27 mouse cellular contexts compared by ENCODE assay signal in genomic region chr5:129974354-129974753, GRCm38 (mm10). TPM values are rescaled to one million over a fixed set of nuclear protein-coding genes. Genes with fewer than 3 reads are reported as not detected.
A peak's percentile ranks its signal among the peaks of the same experiment; 100 is the strongest.
DNase-seq lines count a peak whose midpoint lies in the region; ATAC-seq lines count a peak whose summit lies in the region.
"Had no signal": no experiment of that assay in that cellular context is flagged by ENCODE, and none has a peak within 500 bp of the region (broad histone marks: within the 10 kb centered on the region; RNA-seq: fewer than 3 reads in every experiment).

No protein-coding gene starts in this region.

- H3K27me3 ChIP-seq in intestine, embryonic 16.5 days (replicated peaks; ENCODE audit: control insufficient read depth, insufficient read depth, low read length), result no peaks in the 10 kb centered on the region
- no peaks in the 10 kb centered on the region for H3K27me3 ChIP-seq in intestine, embryonic 15.5 days (replicated peaks)
- no peaks in the 10 kb centered on the region for H3K27me3 ChIP-seq in liver, embryonic 15.5 days
- no peaks in the 10 kb centered on the region for H3K27me3 ChIP-seq in stomach, embryonic 16.5 days (ENCODE audit: control insufficient read depth, insufficient read depth, low read length)
- no peaks in the 10 kb centered on the region for H3K27me3 ChIP-seq in hindbrain, embryonic 10.5 days (ENCODE audit: insufficient read depth, poor library complexity, severe bottlenecking)
- H3K27me3 ChIP-seq: embryonic facial prominence, embryonic 12.5 days; limb, embryonic 15.5 days; midbrain, embryonic 13.5 days; neural tube, embryonic 12.5 days; Patski had no signal

- peak overlapping the region; percentile 46; the same call in 1 of the 2 replicates for H3K27ac ChIP-seq in intestine, embryonic 16.5 days (ENCODE audit: low read length)
- H3K27ac ChIP-seq in intestine, embryonic 15.5 days, result no peak overlapping the region
- H3K27ac ChIP-seq in liver, embryonic 15.5 days (replicated peaks), result peak overlapping the region; percentile 97
- H3K27ac ChIP-seq in stomach, embryonic 16.5 days (ENCODE audit: low read length), result peak overlapping the region; percentile 29; the same call in 1 of the 2 replicates
- H3K27ac ChIP-seq in hindbrain, embryonic 10.5 days, result no peak overlapping the region
- H3K27ac ChIP-seq: embryonic facial prominence, embryonic 12.5 days; gastrocnemius, adult 2 months; heart, embryonic 10.5 days; limb, embryonic 15.5 days; midbrain, embryonic 13.5 days; neural tube, embryonic 12.5 days had no signal

- H3K4me3 ChIP-seq in intestine, embryonic 16.5 days (ENCODE audit: low read length), result no peak overlapping the region
- H3K4me3 ChIP-seq in intestine, embryonic 15.5 days (replicated peaks), result no peak overlapping the region
- no peak overlapping the region for H3K4me3 ChIP-seq in liver, embryonic 15.5 days (replicated peaks)
- H3K4me3 ChIP-seq in stomach, embryonic 16.5 days (replicated peaks; ENCODE audit: low read length), result no peak overlapping the region
- H3K4me3 ChIP-seq in hindbrain, embryonic 10.5 days, result no peak overlapping the region
- H3K4me3 ChIP-seq: embryonic facial prominence, embryonic 12.5 days; gastrocnemius, adult 2 months; heart, embryonic 10.5 days; limb, embryonic 15.5 days; midbrain, embryonic 13.5 days; neural tube, embryonic 12.5 days had no signal

- H3K4me1 ChIP-seq in intestine, embryonic 16.5 days (ENCODE audit: control insufficient read depth, insufficient read depth, low read length), result no peaks in the 10 kb centered on the region
- no peaks in the 10 kb centered on the region for H3K4me1 ChIP-seq in intestine, embryonic 15.5 days (replicated peaks)
- H3K4me1 ChIP-seq in liver, embryonic 15.5 days (replicated peaks), result peaks cover 73% of the 10 kb centered on the region
- H3K4me1 ChIP-seq in stomach, embryonic 16.5 days (ENCODE audit: control insufficient read depth, insufficient read depth, low read length), result no peaks in the 10 kb centered on the region; the same call in 1 of the 2 replicates
- no peaks in the 10 kb centered on the region for H3K4me1 ChIP-seq in hindbrain, embryonic 10.5 days (replicated peaks)
- H3K4me1 ChIP-seq: embryonic facial prominence, embryonic 12.5 days; limb, embryonic 15.5 days; midbrain, embryonic 13.5 days; neural tube, embryonic 12.5 days had no signal

- 88% methylated on average over 4 of the region's 4 CpGs for WGBS in intestine, embryonic 16.5 days
- WGBS in intestine, embryonic 15.5 days, result 82% methylated on average over 4 of the region's 4 CpGs
- 38% methylated on average over 4 of the region's 4 CpGs for WGBS in liver, embryonic 15.5 days (ENCODE audit: insufficient replicate concordance)
- WGBS in stomach, embryonic 16.5 days, result 90% methylated on average over 4 of the region's 4 CpGs
- 93% methylated on average over 4 of the region's 4 CpGs for WGBS in hindbrain, embryonic 10.5 days

- no peak for ATAC-seq in intestine, embryonic 16.5 days
- no peak; the same call in 1 of the 2 replicates for ATAC-seq in intestine, embryonic 15.5 days
- peak; percentile 26; the same call in 1 of the 2 replicates for ATAC-seq in erythroid progenitor cell, adult 5-6 weeks (replicated peaks; ENCODE audit: low FRiP score, poor library complexity, severe bottlenecking)
- ATAC-seq in liver, embryonic 15.5 days (ENCODE audit: insufficient read depth), result peak; percentile 19; the same call in 1 of the 2 replicates
- ATAC-seq in stomach, embryonic 16.5 days (ENCODE audit: insufficient read depth, low FRiP score), result no peak
- ATAC-seq: CD4-positive, CD25-positive, alpha-beta regulatory T cell, adult 4 months; forebrain, embryonic 14.5 days; hindbrain, embryonic 16.5 days; midbrain, embryonic 13.5 days; Patski had no signal

- no peak for DNase-seq in thymus, postnatal 0 days (ENCODE audit: low spot score)
- DNase-seq in gastrocnemius, adult 8-10 months (ENCODE audit: low spot score in 2 of 2), result no peak
- DNase-seq in hindbrain, embryonic 10.5 days (ENCODE audit: low spot score), result no peak
- DNase-seq: cerebellum, adult 11-12 months; cerebellum, postnatal 10 days; gastrocnemius, adult 2 months; kidney, adult 11 months; kidney, postnatal 4 days; left cerebral cortex, postnatal 4 days; lung, postnatal 14 days; right cerebral cortex, postnatal 14 days; spleen, adult 18-20 months; thymus, postnatal 4 days had no signal

- no peaks in the 10 kb centered on the region for H3K9me3 ChIP-seq in intestine, embryonic 16.5 days (ENCODE audit: control insufficient read depth, low read length)
- no peaks in the 10 kb centered on the region for H3K9me3 ChIP-seq in intestine, embryonic 15.5 days
- no peaks in the 10 kb centered on the region for H3K9me3 ChIP-seq in liver, embryonic 15.5 days (replicated peaks)
- no peaks in the 10 kb centered on the region for H3K9me3 ChIP-seq in stomach, embryonic 16.5 days (replicated peaks; ENCODE audit: control insufficient read depth, low read length)
- no peaks in the 10 kb centered on the region for H3K9me3 ChIP-seq in hindbrain, embryonic 10.5 days
- H3K9me3 ChIP-seq: embryonic facial prominence, embryonic 12.5 days; heart, embryonic 10.5 days; limb, embryonic 15.5 days; midbrain, embryonic 13.5 days; neural tube, embryonic 12.5 days had no signal

- H3K36me3 ChIP-seq in intestine, embryonic 16.5 days (ENCODE audit: control insufficient read depth, insufficient read depth, low read length), result no peaks in the 10 kb centered on the region; the same call in 1 of the 2 replicates
- H3K36me3 ChIP-seq in intestine, embryonic 15.5 days, result no peaks in the 10 kb centered on the region
- H3K36me3 ChIP-seq in liver, embryonic 15.5 days (replicated peaks), result peaks cover 30% of the 10 kb centered on the region
- no peaks in the 10 kb centered on the region for H3K36me3 ChIP-seq in stomach, embryonic 16.5 days (ENCODE audit: control insufficient read depth, insufficient read depth, low read length)
- peaks cover 37% of the 10 kb centered on the region for H3K36me3 ChIP-seq in hindbrain, embryonic 10.5 days

- no peak overlapping the region for H3K9ac ChIP-seq in intestine, embryonic 16.5 days (ENCODE audit: low read depth, low read length)
- H3K9ac ChIP-seq in intestine, embryonic 15.5 days, result no peak overlapping the region
- peak overlapping the region; percentile 28 for H3K9ac ChIP-seq in liver, embryonic 15.5 days
- no peak overlapping the region for H3K9ac ChIP-seq in stomach, embryonic 16.5 days (ENCODE audit: low read length)
- H3K9ac ChIP-seq: embryonic facial prominence, embryonic 12.5 days; limb, embryonic 15.5 days; midbrain, embryonic 13.5 days; neural tube, embryonic 12.5 days had no signal

- no peak overlapping the region for H3K4me2 ChIP-seq in intestine, embryonic 16.5 days (ENCODE audit: low read depth, low read length)
- no peak overlapping the region for H3K4me2 ChIP-seq in intestine, embryonic 15.5 days (replicated peaks)
- peak overlapping the region; percentile 55 for H3K4me2 ChIP-seq in liver, embryonic 15.5 days
- H3K4me2 ChIP-seq in stomach, embryonic 16.5 days (ENCODE audit: low read depth, low read length), result no peak overlapping the region
- H3K4me2 ChIP-seq: embryonic facial prominence, embryonic 12.5 days; limb, embryonic 15.5 days; midbrain, embryonic 13.5 days; neural tube, embryonic 12.5 days had no signal

RNA-seq across cellular contexts. Expression of gene Gusb, which starts 28.5 kb away (rescaled TPM):
- 110 and 131 TPM in 2 replicates for polyA plus RNA-seq in intestine, embryonic 16.5 days (2015; fragmentation: Nextera tagmentation; extraction: Ambion mirVana)
- polyA plus RNA-seq in intestine, embryonic 15.5 days (2015; fragmentation: Nextera tagmentation; extraction: Ambion mirVana), result 88.8 and 95.7 TPM in 2 replicates
- total RNA-seq in erythroid progenitor cell, adult 5-6 weeks (2015; ENCODE audit: low replicate concordance), result 24.9 and 27.2 TPM in 2 replicates
- 5.4 and 15.1 TPM in 2 replicates for total RNA-seq in erythroid progenitor cell, adult 5-6 weeks (2017; ENCODE audit: low replicate concordance)
- polyA plus RNA-seq in liver, embryonic 15.5 days (2015; fragmentation: Nextera tagmentation; extraction: Ambion mirVana), result 32.5 and 34.1 TPM in 2 replicates
- 66.0 and 71.7 TPM in 2 replicates for polyA plus RNA-seq in stomach, embryonic 16.5 days (2015; fragmentation: Nextera tagmentation; extraction: Ambion mirVana)
- 59.3 and 61.2 TPM in 2 replicates for polyA plus RNA-seq in thymus, postnatal 0 days (2015; fragmentation: Nextera tagmentation; extraction: Ambion mirVana)
- 1 to 10 TPM; 7.2 to 9.1 (median 8.4) TPM for total RNA-seq in gastrocnemius, adult 8-10 months (2022)
- polyA plus RNA-seq in hindbrain, embryonic 10.5 days (2016; fragmentation: Nextera tagmentation; extraction: Ambion mirVana), result 36.1 and 40.5 TPM in 2 replicates

RNA-seq across cellular contexts. Expression of gene Vkorc1l1, which starts 32.6 kb away (rescaled TPM):
- polyA plus RNA-seq in intestine, embryonic 16.5 days (2015; fragmentation: Nextera tagmentation; extraction: Ambion mirVana), result 22.1 and 28.8 TPM in 2 replicates
- polyA plus RNA-seq in intestine, embryonic 15.5 days (2015; fragmentation: Nextera tagmentation; extraction: Ambion mirVana), result 26.5 and 30.9 TPM in 2 replicates
- 54.4 and 69.6 TPM in 2 replicates for total RNA-seq in erythroid progenitor cell, adult 5-6 weeks (2015; ENCODE audit: low replicate concordance)
- total RNA-seq in erythroid progenitor cell, adult 5-6 weeks (2017; ENCODE audit: low replicate concordance), result 37.9 and 60.2 TPM in 2 replicates
- polyA plus RNA-seq in liver, embryonic 15.5 days (2015; fragmentation: Nextera tagmentation; extraction: Ambion mirVana), result 18.4 and 21.7 TPM in 2 replicates
- polyA plus RNA-seq in stomach, embryonic 16.5 days (2015; fragmentation: Nextera tagmentation; extraction: Ambion mirVana), result 19.2 TPM in 2 replicates
- 14.0 and 19.2 TPM in 2 replicates for polyA plus RNA-seq in thymus, postnatal 0 days (2015; fragmentation: Nextera tagmentation; extraction: Ambion mirVana)
- total RNA-seq in gastrocnemius, adult 8-10 months (2022), result 10 to 100 TPM; 22.4 to 29.6 (median 24.0) TPM
- polyA plus RNA-seq in hindbrain, embryonic 10.5 days (2016; fragmentation: Nextera tagmentation; extraction: Ambion mirVana), result 32.1 and 32.4 TPM in 2 replicates

RNA-seq across cellular contexts. Expression of gene Asl, which starts 54.7 kb away (rescaled TPM):
- 74.1 and 89.4 TPM in 2 replicates for polyA plus RNA-seq in intestine, embryonic 16.5 days (2015; fragmentation: Nextera tagmentation; extraction: Ambion mirVana)
- 51.4 and 65.0 TPM in 2 replicates for polyA plus RNA-seq in intestine, embryonic 15.5 days (2015; fragmentation: Nextera tagmentation; extraction: Ambion mirVana)
- total RNA-seq in erythroid progenitor cell, adult 5-6 weeks (2015; ENCODE audit: low replicate concordance), result 8.6 and 10.9 TPM in 2 replicates
- 1.8 TPM in 1 of 2 replicates, not detected in the other for total RNA-seq in erythroid progenitor cell, adult 5-6 weeks (2017; ENCODE audit: low replicate concordance)
- 53.1 and 57.8 TPM in 2 replicates for polyA plus RNA-seq in liver, embryonic 15.5 days (2015; fragmentation: Nextera tagmentation; extraction: Ambion mirVana)
- 46.5 and 47.8 TPM in 2 replicates for polyA plus RNA-seq in stomach, embryonic 16.5 days (2015; fragmentation: Nextera tagmentation; extraction: Ambion mirVana)
- 32.2 and 37.8 TPM in 2 replicates for polyA plus RNA-seq in thymus, postnatal 0 days (2015; fragmentation: Nextera tagmentation; extraction: Ambion mirVana)
- 10 to 100 TPM in 3 of 4 experiments, 1 to 10 TPM in 1; 8.4 to 16.5 (median 11.7) TPM for total RNA-seq in gastrocnemius, adult 8-10 months (2022)
- 37.9 and 40.8 TPM in 2 replicates for polyA plus RNA-seq in hindbrain, embryonic 10.5 days (2016; fragmentation: Nextera tagmentation; extraction: Ambion mirVana)

RNA-seq across cellular contexts. Expression of gene Crcp, which starts 54.7 kb away (rescaled TPM):
- 37.2 and 38.7 TPM in 2 replicates for polyA plus RNA-seq in intestine, embryonic 16.5 days (2015; fragmentation: Nextera tagmentation; extraction: Ambion mirVana)
- polyA plus RNA-seq in intestine, embryonic 15.5 days (2015; fragmentation: Nextera tagmentation; extraction: Ambion mirVana), result 34.1 and 38.7 TPM in 2 replicates
- total RNA-seq in erythroid progenitor cell, adult 5-6 weeks (2015; ENCODE audit: low replicate concordance), result 15.1 and 31.4 TPM in 2 replicates
- 17.2 and 18.1 TPM in 2 replicates for total RNA-seq in erythroid progenitor cell, adult 5-6 weeks (2017; ENCODE audit: low replicate concordance)
- polyA plus RNA-seq in liver, embryonic 15.5 days (2015; fragmentation: Nextera tagmentation; extraction: Ambion mirVana), result 23.1 and 24.0 TPM in 2 replicates
- 32.1 and 33.1 TPM in 2 replicates for polyA plus RNA-seq in stomach, embryonic 16.5 days (2015; fragmentation: Nextera tagmentation; extraction: Ambion mirVana)
- polyA plus RNA-seq in thymus, postnatal 0 days (2015; fragmentation: Nextera tagmentation; extraction: Ambion mirVana), result 49.7 and 50.4 TPM in 2 replicates
- 10 to 100 TPM; 18.0 to 22.5 (median 20.7) TPM for total RNA-seq in gastrocnemius, adult 8-10 months (2022)
- 57.6 and 61.3 TPM in 2 replicates for polyA plus RNA-seq in hindbrain, embryonic 10.5 days (2016; fragmentation: Nextera tagmentation; extraction: Ambion mirVana)

Comparison
In these comparisons a context has a peak if more than half of its experiments do, and no peak if none do; other contexts are left out.
1. H3K27ac ChIP-seq: peak in intestine, embryonic 16.5 days (single experiment), liver, embryonic 15.5 days (single experiment) and stomach, embryonic 16.5 days (single experiment); none in intestine, embryonic 15.5 days (single experiment) and hindbrain, embryonic 10.5 days (single experiment).
2. ATAC-seq: peak in erythroid progenitor cell, adult 5-6 weeks (single experiment) and liver, embryonic 15.5 days (single experiment); none in intestine, embryonic 16.5 days (single experiment), intestine, embryonic 15.5 days (single experiment) and stomach, embryonic 16.5 days (single experiment).